Mouse (Mus musculus) spleen, adult 2 months (tissue): ENCODE data around the gene Cdan1.

Experiments
- CTCF ChIP-seq: fragments of 200-500 bp; IDR thresholded peaks from 2 replicates; pipeline ENCODE4 v1.5.1; 2011; ENCODE audit warnings: mild to moderate bottlenecking, inconsistent platforms; ENCODE audit not compliant: insufficient read depth, insufficient read length, insufficient replicate concordance; ENCODE audit errors: extremely low read depth
- POLR2A ChIP-seq: fragments of 200-500 bp; IDR thresholded peaks from 2 replicates; pipeline ENCODE4 v1.6.1; 2011; ENCODE audit warnings: low read depth, low read length, inconsistent platforms

DNA sequence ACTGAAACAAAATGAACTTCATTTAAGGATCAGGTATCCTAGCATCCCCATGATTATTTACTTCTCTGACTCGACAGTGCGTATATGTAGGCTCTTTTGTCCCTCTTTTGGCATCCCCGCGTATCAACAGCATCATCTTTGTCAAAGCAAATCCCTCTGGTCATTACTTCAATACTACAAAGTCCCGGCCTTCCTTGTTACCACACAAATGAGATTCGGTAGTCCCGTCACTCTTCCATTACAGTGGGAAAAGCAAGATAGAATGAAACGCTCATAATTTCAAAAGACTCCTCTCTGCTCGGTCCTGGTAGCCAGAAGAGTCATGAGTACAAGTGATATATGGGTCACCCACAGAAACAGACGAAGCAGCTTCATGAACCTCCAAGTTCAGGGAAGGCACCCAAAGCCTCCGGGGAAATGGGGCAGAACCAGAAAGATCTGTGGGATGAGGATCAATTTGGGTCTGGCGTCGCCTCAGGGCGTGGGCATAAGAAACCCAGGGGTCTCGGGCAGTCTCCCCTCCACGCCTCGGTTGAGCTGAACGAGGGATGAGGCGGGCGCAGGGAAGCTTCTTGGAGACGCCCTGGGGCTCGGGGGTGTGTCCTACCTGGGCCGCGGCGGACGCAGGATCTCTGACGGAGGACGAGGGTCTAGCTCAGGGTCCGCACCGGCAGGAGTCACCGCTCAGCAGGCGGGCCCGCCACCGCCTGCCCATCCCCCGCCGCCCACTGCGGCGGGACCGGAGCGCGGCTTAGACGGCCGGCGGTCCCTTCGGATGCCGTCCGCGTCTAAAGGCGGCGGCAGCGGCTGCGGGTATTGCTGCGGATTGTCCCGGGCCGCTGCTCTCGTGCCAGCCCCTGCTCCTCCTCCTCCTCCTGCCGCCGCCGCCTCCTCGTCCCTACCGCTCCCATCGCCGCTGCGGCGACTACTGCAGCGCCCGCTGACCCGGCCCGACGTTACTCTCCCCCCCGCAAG is at the start of gene Cdan1:
- TF ChIP-seq CTCF (no peak), POLR2A (peak; percentile 7; the same call in 1 of the 2 replicates)
